Mouse (Mus musculus): ENCODE results near the gene Lbhd2.

DNA sequence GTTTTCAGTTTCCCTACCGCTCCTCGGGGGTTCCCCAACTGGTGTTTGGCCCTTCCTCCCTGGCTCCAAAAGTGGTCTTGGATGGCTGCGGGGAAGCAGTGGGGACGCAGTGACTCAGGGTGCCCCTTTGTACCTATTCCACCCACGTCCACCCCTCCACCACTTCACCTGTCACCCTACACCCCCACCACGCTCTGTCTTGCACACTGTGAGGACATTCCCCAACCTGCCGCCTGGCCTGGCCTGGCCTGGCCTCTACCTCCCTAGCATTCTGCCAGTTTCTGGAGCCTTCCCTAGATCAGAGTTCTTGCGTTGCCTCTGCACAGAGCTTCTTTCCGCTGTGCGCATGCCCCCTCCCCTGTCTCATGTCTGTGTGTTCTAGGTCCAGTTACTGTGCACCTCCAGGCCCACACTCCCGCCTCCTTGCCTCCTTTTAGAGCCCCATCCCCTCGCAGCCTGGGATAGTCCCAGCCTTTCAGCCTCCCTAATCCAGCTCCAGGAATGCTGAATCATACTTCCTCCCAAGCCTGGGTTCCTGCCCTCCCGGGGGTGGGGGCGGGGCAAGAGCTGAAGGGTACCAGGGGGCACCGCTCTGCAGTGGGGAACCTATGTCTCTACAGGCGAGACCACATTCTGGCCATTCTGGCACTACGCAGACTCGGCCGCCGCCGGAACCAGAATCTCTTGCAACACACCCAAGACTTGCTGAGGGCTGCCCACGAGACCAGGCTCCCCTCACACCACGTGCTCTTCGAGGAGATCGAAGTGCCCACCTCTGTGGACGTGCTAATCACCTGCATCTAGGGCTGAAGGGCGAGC, 23.6 kb downstream of the Lbhd2 start:
- no peak for TF ChIP-seq CTCF (IDR thresholded peaks at IDR 0.05; ENCODE audit: extremely low read depth, insufficient read depth, low read length)
- no peak for TF ChIP-seq POLR2A (IDR thresholded peaks at IDR 0.05; ENCODE audit: extremely low read depth, insufficient read depth, low read length)

Data from cortical plate, adult 2 months (tissue).